ENCODE assay signal across 8 mouse cellular contexts in the genomic region with DNA sequence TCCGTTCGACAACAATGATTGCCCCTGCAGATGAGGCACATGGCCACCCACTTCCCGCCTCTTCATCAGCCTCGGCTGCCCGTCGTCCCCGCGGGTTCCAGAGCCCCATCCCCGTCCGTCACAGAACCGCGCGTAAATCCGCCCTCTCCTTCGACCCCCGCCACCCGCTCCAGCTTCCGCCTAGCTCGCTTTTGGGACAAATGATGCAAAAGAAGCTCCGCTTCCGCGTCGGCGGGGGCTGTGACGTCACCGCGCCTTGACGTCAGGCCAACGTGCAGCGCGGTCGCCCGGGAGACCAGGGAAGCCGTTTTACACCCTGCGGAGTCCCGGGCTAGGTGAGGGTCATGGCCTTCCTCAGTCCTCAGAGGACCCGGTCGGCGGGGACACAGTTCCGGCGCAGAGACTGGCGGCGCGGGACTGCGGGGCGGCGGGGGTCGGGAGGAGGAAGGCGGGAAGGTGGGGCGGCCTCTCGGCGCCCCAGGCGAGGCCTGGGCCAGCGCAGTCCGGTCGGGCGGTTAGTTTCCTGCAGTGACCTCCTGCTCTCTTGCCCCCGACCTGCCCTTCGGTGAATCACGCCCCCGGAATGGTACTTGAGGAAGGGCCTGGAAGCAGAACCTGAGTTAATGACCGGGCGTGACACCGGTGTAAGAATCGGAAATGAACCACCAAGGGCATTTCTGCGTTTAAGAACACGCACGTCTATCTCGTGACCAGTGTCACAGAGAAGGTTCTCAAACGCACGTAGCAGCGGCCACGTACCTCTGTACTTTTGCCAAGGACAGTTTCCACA. TPM values are rescaled to one million over a fixed set of nuclear protein-coding genes. Genes with fewer than 3 reads are reported as not detected.
A peak's percentile ranks its signal among the peaks of the same experiment; 100 is the strongest.
DNase-seq lines count a peak whose midpoint lies in the region; ATAC-seq lines count a peak whose summit lies in the region.

A gene (plus strand): TSS at position 252 of the 790 bp plus-strand sequence.

- peak; percentile 96 for ATAC-seq in midbrain, embryonic 11.5 days (ENCODE audit: low FRiP score)

- no peaks in the 10 kb centered on the region for H3K36me3 ChIP-seq in embryonic facial prominence, embryonic 10.5 days (replicated peaks)
- no peaks in the 10 kb centered on the region for H3K36me3 ChIP-seq in midbrain, embryonic 11.5 days (ENCODE audit: control insufficient read depth, insufficient read depth, low read length)

- WGBS in embryonic facial prominence, embryonic 10.5 days = 2% methylated on average over 73 of the region's 73 CpGs
- 3% methylated on average over 73 of the region's 73 CpGs for WGBS in midbrain, embryonic 11.5 days

- peak within 1 kb of the TSS; percentile 80 for H3K4me3 ChIP-seq in embryonic facial prominence, embryonic 10.5 days
- peak within 1 kb of the TSS; percentile 66 for H3K4me3 ChIP-seq in midbrain, embryonic 11.5 days (ENCODE audit: low read depth, low read length)

- H3K9ac ChIP-seq in midbrain, embryonic 11.5 days (ENCODE audit: low read length) = peak within 1 kb of the TSS; percentile 76

- DNase-seq in adrenal gland, postnatal 10 days = peak; percentile 95
- DNase-seq in embryonic facial prominence, embryonic 10.5 days (ENCODE audit: low spot score) = peak; percentile 93
- peak; percentile 99 for DNase-seq in heart, adult 11 months
- peak; percentile 91 for DNase-seq in kidney, adult 11 months
- DNase-seq in left cerebral cortex, postnatal 4 days = peak; percentile 90
- peak; percentile 99 for DNase-seq in midbrain, embryonic 11.5 days (ENCODE audit: low spot score, missing footprints)
- DNase-seq in right cerebral cortex, postnatal 4 days = peak; percentile 90
- DNase-seq in yolk sac, embryonic 10.5 days (ENCODE audit: low spot score) = peak; percentile 93

- H3K4me2 ChIP-seq in midbrain, embryonic 11.5 days = peak within 1 kb of the TSS; percentile 82

- no peaks in the 10 kb centered on the region; the same call in 1 of the 2 replicates for H3K27me3 ChIP-seq in embryonic facial prominence, embryonic 10.5 days (replicated peaks; ENCODE audit: low read depth, poor library complexity, severe bottlenecking)
- no peaks in the 10 kb centered on the region; the same call in 1 of the 2 replicates for H3K27me3 ChIP-seq in midbrain, embryonic 11.5 days (ENCODE audit: control insufficient read depth, insufficient read depth, low read length)

- intact Hi-C loops in left cerebral cortex, postnatal 4 days (cut with DNase I) = loop anchor here (10.0 kb wide), 1 partner anchor 259 kb away; no protein-coding TSS in a partner anchor

- peak within 1 kb of the TSS; percentile 86 for H3K27ac ChIP-seq in embryonic facial prominence, embryonic 10.5 days (replicated peaks)
- H3K27ac ChIP-seq in midbrain, embryonic 11.5 days (ENCODE audit: low read depth, low read length) = no peak within 1 kb of the TSS

- H3K4me1 ChIP-seq in embryonic facial prominence, embryonic 10.5 days = peaks cover 20% of the 10 kb centered on the region
- H3K4me1 ChIP-seq in midbrain, embryonic 11.5 days (ENCODE audit: control insufficient read depth, insufficient read depth, low read length) = peaks cover 5% of the 10 kb centered on the region

- no peaks in the 10 kb centered on the region for H3K9me3 ChIP-seq in embryonic facial prominence, embryonic 10.5 days
- no peaks in the 10 kb centered on the region for H3K9me3 ChIP-seq in midbrain, embryonic 11.5 days (ENCODE audit: control insufficient read depth, low read length)

RNA-seq across cellular contexts. Expression of the gene that starts here (rescaled TPM):
- total RNA-seq in adrenal gland, postnatal 10 days (2021) = 1 to 10 TPM; 3.6 to 4.3 TPM
- 4.0 and 5.3 TPM in 2 replicates for polyA plus RNA-seq in embryonic facial prominence, embryonic 10.5 days (2016; fragmentation: Nextera tagmentation; extraction: Ambion mirVana)
- 1 to 10 TPM; 5.9 to 6.7 TPM for total RNA-seq in left cerebral cortex, postnatal 4 days (2021)
- polyA plus RNA-seq in midbrain, embryonic 11.5 days (2014; fragmentation: Nextera tagmentation; extraction: Ambion mirVana) = 5.5 and 7.4 TPM in 2 replicates
